Mouse (Mus musculus) CD4-positive, CD25-positive, alpha-beta regulatory T cell, adult 4 months (primary cell): Measurements from ENCODE around the gene 9430015G10Rik. TPM values are rescaled to one million over a fixed set of nuclear protein-coding genes. Genes with fewer than 3 reads are reported as not detected.
"Not testable (repeated sequence)": the region's sequence is repeated elsewhere in the genome, so short reads cannot be mapped to it uniquely, and the experiment has no call there.

Experiments used
- ATAC-seq: one replicate; pipeline ENCODE4 v1.8.0; 2017
- polyA plus RNA-seq, 2 experiments: library from polyadenylated mRNA; unstranded; fragments of 100-300 nt; shearing (Covaris generic); gene quantifications; one replicate each; pipeline ENCODE4 v1.2.1; 2017

Gene 9430015G10Rik
- polyA plus RNA-seq, 2 experiments from 2014 or later = 17.4 to 29.4 TPM

- ATAC-seq = no peak
These were observed 10.4 kb upstream of the 9430015G10Rik start for GRCm38 (mm10) chr4:156099427-156099826.

GRCm38 (mm10) chr4:156100501-156100900 lies 9.3 kb upstream of the 9430015G10Rik start:
- ATAC-seq = no peak

- ATAC-seq = no peak
These were observed 8.3 kb upstream of the 9430015G10Rik start for GRCm38 (mm10) chr4:156101481-156101903.

GRCm38 (mm10) chr4:156103342-156103741 lies 6.4 kb upstream of the 9430015G10Rik start:
- no peak for ATAC-seq

GRCm38 (mm10) chr4:156108606-156109546 lies 906 bp upstream of the 9430015G10Rik start:
- no peak for ATAC-seq

GRCm38 (mm10) chr4:156124077-156124476 lies 14.3 kb downstream of the 9430015G10Rik start:
- ATAC-seq = no peak

- no peak for ATAC-seq
These were observed 15.6 kb downstream of the 9430015G10Rik start for GRCm38 (mm10) chr4:156125393-156125792.

GRCm38 (mm10) chr4:156126841-156127240 lies 17.1 kb downstream of the 9430015G10Rik start:
- no peak for ATAC-seq

- no peak for ATAC-seq
These were observed 19.0 kb downstream of the 9430015G10Rik start for GRCm38 (mm10) chr4:156128746-156129145.

- ATAC-seq = no peak
These were observed 20.7 kb downstream of the 9430015G10Rik start, which contains the start of gene Rnf223 for GRCm38 (mm10) chr4:156130436-156130835. TSS of gene Rnf223 (plus strand) at chr4:156130513.

GRCm38 (mm10) chr4:156130940-156131339 lies 21.2 kb downstream of the 9430015G10Rik start:
- ATAC-seq = no peak

- ATAC-seq = no peak
These were observed 23.6 kb downstream of the 9430015G10Rik start for GRCm38 (mm10) chr4:156133334-156133733.

GRCm38 (mm10) chr4:156133943-156134605 lies 24.3 kb downstream of the 9430015G10Rik start:
- no peak for ATAC-seq

GRCm38 (mm10) chr4:156135112-156135511 lies 25.3 kb downstream of the 9430015G10Rik start:
- ATAC-seq = no peak

- ATAC-seq = no peak
These were observed 26.0 kb downstream of the 9430015G10Rik start for GRCm38 (mm10) chr4:156135801-156136200.

- ATAC-seq = no peak
These were observed 26.7 kb downstream of the 9430015G10Rik start for GRCm38 (mm10) chr4:156136285-156137100.

GRCm38 (mm10) chr4:156150887-156151286 lies 41.1 kb downstream of the 9430015G10Rik start:
- ATAC-seq = not testable (repeated sequence)

- ATAC-seq = no peak
These were observed 45.0 kb downstream of the 9430015G10Rik start for GRCm38 (mm10) chr4:156154771-156155170.

- ATAC-seq = no peak
These were observed 56.7 kb downstream of the 9430015G10Rik start for GRCm38 (mm10) chr4:156166477-156166876.

GRCm38 (mm10) chr4:156168611-156169010 lies 58.8 kb downstream of the 9430015G10Rik start:
- ATAC-seq = no peak

GRCm38 (mm10) chr4:156169129-156169528 lies 59.3 kb downstream of the 9430015G10Rik start:
- no peak for ATAC-seq

- ATAC-seq = no peak
These were observed 62.0 kb downstream of the 9430015G10Rik start for GRCm38 (mm10) chr4:156171828-156172227.
